Mouse (Mus musculus): ENCODE data around the gene Gm45140.

DNA sequence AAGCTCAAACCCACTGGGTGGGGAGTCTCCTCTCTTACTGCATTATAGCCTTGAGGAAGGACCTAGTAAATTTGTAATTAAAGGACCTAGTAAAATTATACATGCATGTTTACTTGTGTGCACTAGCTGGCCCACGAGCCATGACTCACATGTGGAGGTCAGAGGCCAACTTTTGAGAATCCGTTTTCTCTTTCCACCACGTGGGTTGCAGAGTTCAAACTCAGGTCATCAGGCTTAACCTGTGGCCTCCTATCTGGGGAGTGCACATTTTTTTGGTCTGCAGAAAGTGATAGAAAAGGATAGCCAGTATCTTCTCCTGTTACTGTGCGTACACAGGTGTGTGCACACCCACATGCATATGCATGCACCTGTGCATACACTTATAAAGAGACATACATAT lies 43.4 kb upstream of the Gm45140 start:
- TF ChIP-seq CTCF (conservative IDR thresholded peaks at IDR 0.05 in 1 of 2, IDR thresholded peaks at IDR 0.05 in 1 of 2; ENCODE audit: low read depth in 2 of 2, low read length in 2 of 2) (no peak), SMC3 (IDR thresholded peaks at IDR 0.05; ENCODE audit: low read depth, low read length) (no peak)

Measured in CH12.LX (cell line).